Mouse (Mus musculus) frontal cortex, postnatal 10 days (tissue): ENCODE measurements around the gene Fstl3.

Source experiments
- DNase-seq, 2 experiments: peaks; one replicate each; pipeline ENCODE4 v3.0.0; 2022; ENCODE audit warnings: low spot score in 2 of 2, mixed read lengths in 1 of 2

Fstl3 gene

DNA sequence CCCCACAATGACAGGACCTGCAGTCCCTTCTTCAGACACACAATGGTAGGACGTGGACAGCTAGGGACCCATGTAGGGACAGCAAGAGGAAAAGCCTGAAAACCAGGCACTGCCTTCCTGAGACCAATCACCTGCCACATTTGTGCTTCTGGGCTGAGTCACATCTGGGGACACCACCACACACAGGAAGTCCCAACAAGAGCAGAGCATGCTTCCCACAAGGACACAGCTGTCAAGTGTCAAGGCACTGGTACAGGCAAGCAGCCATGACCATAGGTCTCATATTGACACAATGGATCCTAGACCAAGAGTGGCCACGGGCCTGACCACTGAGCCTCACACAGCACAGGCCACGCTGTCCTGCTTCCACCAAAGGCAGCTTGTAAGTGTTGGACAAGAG lies 14.2 kb upstream of the Fstl3 start:
- DNase-seq, result no peak

- no peak for DNase-seq
Measured at GRCm38 (mm10) chr10:79764234-79764633, 12.8 kb upstream of the Fstl3 start.

DNA sequence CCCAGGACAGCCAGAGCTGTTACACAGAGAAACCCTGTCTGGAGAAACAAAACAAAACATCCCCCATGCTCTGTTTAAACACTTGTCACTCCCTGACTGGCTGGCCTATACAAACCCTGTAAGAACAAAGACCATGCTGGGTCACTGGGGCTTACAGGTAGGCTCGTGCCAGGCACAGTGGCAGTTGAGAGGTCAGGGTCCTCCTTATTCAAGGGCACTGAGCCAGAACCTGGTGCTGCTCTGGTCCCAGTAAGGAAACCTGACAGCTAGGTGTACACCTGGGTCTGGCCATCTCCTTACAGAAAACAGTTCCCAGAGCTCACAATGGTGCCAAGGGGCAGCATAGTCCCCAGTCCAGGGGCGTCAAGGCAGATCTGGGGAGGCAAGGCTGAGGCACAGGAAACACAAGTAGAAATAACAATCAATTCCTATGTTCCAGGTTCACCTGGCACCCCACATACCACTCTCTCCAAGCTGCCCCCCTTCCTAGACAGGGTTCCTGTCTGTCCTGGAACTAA lies 11.8 kb upstream of the Fstl3 start:
- no peak for DNase-seq

DNA sequence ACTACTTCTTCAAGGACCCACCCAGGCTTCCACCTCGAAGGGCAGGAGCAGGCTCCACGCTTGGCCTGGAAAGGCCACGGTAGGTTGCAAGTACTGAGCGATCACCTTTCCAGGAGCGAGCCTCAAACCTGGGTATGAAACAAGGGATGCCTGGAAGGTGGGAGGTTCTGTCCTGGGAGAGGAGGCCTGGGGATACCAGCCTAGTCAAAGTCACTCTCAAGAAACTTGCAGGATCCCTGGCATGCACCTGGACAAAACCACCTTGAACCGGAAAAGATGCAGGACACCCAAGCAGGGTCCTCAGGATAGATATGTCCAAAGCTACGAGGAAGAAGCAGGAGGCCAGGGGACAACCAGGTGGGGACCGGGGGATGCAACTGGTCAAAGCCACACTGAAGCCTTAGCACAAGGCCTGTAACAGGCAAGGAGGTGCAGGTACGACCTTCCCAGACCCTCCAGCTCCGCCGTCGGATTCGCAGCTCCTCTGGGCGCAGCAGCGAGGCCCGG lies 11.0 kb upstream of the Fstl3 start:
- DNase-seq, result no peak

DNA sequence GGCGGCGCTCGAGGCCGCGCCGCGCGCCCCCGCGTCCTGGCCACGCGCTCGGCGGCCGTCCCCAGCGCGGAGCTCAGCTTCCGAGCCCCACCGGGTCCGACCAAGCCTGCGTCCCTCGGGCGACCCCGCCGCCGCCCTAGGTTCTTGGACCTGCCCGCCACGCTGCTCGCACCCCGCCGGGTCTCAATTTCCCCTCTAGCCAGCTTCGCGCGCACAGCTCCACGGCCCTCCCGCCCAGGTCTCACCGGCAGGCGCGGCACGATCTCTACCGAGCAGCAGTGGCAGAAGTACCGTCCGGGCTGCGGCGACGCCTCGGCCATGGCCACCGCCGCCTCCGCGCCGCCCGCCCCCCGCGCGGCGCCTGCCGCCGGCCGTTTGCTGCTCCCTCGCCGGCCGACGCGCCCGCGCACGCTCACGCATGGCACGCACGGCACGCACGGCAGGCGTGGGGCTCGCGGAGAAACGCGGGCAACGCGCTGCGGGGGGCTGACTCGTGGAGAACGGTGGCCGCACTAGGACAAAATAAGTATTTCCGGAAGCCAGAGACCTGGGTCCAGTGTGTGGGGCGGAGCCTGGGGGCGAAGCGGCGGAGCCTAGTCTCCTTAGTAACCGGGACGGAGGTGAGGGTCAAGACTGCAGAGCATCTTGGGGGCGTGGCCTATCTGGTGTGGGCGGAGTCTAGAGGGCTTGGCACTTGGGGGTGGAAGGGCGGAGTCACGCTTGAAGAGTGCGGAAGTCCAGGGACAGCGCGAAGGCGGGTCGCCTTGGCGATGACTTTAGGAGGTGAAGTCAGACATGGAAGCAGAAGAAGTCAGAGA lies 10.4 kb upstream of the Fstl3 start, which contains the start of gene Rnf126:
Gene Rnf126, minus strand, starts transcription at position 445 of the 818 bp plus-strand sequence.
- peak; percentile 98 for DNase-seq

- peak; percentile 94 to 96 for DNase-seq
Measured at GRCm38 (mm10) chr10:79767372-79768244, 9.5 kb upstream of the Fstl3 start.

DNA sequence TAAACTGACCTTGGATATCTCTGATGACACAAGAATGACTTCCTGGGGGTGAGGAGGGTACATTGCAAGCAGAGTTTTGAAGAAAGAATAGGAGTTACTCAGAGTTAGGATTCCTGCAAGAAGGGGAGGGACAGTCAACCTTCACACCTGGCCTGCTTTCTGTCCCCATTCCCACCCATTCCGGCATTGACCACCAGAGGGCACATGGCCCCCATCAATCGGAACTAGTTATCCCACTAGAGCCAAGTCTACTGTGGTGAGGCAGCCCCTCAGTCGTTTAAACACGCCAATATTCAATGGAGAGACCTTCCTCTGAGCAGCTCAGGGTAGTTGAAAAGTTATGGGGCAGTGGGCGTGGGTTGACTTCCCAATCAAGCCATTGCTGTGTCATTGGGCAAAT lies 8.7 kb upstream of the Fstl3 start:
- peak in 1 of 2 experiments; percentile 74 for DNase-seq

DNA sequence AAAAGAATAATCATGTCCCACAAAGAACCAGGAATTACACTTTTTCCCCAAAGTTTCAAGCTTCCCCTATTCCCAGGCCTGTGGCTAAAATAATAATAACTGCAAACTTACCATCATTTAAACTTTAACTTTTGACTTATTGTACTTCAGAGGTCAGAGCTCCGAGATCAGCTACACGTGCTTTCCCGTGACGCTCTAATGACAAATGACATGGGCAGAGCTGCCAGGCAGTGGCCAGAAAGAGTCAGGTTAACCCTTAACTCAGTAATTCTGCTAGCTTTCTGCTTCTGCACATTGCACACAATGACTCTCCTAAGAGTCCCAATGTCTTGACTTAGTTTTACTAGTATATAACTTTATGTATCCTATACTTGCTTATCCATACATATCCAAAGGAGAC lies 7.7 kb upstream of the Fstl3 start:
- no peak for DNase-seq

DNA sequence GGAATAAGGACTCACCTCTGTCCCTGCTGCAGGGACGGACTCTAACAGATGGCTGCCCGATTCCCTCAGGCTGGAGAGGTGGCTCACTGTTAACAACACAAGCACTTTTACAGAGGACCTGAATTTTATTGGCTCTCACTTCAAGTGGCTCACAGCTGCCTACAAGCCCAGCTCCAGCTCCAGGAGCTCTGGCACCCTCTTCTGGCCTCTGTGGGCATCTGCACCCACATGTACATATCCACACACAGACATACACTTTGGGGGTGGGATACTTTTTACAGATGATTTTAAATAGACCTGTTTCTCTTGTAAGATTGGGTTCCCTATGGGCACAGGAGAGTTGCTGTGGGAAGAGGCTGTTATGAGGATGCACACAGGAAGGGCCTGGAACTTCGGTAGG lies 4.8 kb upstream of the Fstl3 start:
- DNase-seq, result no peak

DNA sequence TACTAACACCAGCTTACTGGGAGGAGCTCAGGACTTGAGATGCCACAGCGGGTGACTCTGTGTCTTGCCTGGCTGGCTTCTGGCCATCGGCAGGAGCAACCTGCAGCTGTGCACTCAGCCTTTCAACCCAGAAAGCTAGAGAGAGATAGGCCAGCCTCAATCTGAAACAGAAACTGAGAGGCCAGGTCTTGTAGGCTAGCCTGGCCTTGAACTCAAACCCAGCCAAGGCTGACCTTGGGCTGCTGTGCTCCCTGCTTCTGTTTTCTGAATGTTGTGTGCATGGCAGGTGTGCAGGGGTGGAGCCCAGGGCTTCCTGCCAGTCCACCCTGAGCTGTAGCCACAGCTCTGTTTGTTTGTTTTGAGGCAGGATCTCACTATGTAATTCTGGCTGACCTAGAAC lies 3.9 kb upstream of the Fstl3 start:
- no peak for DNase-seq

DNA sequence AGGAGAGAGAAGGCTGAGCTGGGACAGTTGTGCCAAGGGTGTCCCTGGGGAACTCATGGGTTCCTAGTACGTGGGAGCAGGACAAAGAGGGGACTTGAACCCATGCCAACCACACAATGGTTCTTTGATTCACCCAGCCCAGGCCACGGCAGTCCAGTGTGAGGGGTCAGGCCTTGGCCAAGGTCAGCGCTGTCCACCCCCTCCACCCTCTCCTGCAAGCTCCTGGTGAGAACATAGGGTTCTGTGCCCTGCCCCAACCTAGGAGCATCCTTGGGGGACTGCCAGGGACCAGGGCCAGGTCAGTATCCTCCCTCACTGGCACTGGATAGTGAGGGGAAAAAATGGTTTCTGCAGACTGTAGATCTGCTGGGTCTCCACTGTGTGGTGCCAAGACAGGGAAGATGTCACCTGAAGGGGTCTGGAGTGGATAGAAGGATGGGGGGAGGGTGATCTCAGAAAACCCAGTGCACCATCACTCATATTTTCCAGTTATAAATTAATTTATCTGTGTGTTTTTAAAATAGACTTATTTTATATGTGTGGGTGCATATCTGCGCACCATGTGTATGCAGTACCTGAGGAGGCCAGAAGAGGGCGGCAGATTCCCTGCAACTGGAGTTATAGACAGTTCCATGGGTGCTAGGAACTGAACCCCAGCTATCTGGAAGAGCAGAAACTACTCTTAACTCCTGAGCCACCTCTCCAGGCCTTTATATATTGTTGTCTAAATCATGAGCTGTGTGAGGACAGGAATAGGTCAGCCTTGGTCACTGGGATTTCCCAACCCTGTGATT lies 2.4 kb upstream of the Fstl3 start:
- DNase-seq, result no peak

DNA sequence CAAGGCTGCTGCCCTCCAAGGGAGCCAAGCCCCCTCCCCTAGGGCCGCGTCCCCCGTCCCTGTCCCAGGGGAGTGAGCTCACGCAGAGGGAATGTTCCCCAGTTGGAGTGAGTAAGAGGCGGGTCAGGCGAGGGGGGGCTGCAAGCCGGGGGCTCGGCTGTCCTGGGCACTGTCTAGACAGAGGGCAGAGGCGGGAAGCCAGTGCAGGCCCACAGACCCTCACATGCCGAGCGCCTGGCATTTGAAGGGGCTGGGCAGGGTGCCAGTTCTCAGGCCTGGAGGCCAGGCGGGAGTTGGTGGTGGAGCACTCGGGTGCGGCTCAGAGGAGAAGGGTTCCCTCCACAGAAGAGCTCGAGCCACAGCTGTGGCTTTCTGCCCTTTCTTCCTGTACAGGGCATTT lies 934 bp downstream of the Fstl3 start:
- no peak for DNase-seq

DNA sequence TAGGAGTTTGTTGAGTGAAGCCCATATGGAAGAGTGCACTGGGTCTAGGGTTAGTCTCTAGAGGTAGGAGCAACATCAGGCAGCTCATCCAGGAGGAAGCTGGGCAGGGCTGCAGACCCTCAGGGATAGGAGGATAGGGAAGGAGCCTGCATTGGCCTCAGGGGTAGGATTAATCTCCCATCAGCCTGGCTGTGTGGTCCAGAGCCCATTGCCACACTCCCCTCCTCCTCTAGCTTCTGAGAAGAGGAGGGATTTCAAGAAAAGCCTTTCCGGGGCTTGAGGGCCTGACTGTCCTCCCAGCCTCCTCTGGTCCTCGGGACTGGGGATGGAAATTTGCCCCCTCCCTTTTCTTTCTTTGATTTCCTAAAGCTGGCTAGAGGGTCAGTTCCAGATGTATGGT lies 2.1 kb downstream of the Fstl3 start:
- no peak for DNase-seq

- peak; percentile 94 for DNase-seq
Measured at GRCm38 (mm10) chr10:79779784-79780663, 3.0 kb downstream of the Fstl3 start.

GRCm38 (mm10) chr10:79780664-79781015 lies 3.6 kb downstream of the Fstl3 start:
- no peak for DNase-seq

- DNase-seq, result no peak
Measured at GRCm38 (mm10) chr10:79781139-79781538, 4.1 kb downstream of the Fstl3 start.

DNA sequence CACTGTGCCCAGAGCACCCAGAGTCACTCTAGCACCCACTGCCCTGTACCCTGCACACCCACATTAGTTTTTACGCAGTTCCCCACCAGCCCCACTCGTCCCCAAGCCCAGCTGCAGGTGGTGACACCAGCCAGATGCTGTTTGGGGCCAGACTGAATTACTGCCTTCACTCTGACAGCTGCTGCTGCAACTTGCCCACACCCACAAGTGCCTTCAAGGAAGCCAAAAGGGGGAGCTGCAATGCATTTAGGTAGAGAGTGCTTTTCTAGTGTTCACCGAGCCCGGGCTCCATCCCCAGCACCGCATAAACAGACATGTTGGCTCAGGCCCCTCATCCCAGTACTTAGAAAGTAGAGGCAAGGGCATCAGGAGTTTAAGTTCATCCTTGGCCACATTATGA lies 4.9 kb downstream of the Fstl3 start:
- DNase-seq, result no peak

DNA sequence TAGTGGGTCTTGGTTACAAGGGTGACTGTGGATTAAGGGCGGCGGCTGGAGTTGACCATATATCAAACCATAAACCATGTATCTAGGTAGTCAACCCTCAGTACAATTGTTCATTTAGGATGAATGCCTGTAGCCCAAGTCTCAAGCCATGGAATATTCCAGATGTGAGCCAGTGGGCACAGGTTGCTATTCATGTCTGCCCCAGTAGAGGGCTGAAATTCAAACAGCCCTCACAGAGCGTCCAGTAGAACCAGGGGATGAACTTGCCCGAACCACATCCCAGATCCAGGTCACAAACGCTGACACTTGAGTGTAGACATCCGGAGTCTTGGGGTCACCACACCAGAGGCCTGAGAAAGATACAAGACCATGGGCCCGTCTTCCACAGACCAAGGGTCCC lies 6.0 kb downstream of the Fstl3 start:
- DNase-seq, result no peak

DNA sequence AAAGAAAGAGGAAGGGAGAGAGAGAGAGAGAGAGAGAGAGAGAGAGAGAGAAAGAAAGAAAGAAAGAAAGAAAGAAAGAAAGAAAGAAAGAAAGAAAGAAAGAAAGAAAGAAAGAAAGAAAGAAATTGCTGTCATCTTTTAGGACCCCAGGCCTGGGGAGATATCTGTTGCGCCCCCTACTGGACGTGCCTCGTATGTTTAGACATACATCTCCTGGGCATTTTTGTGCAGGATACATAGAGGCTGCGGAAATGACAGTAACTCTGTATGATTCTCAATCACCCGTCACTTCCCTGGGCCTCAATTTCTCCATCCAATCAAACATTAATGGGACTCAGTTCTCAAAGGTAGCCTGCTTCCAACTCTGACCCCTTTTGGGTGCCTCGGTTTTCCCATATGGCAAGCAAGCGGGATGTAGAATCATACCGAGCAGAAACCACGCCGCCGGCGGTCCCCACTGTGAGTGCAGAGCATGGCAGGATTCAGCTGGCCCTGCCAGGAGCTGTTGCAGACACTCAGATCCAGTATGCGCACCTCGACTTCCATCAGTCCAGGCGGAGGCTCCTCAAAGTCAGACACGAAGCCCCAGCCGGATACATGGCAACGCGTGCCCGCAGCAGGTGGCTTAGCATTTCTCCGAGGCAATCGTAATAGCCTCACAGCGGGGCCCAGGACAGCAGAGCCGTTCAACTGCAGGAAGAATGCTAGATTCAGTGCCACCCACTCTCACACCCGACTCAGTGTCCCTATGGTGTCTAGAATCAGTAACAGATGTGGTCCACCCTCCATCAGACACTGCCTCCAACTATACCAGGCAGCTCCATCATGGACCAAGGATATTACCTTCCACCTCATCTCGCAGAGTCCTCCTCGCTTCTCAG lies 7.1 kb downstream of the Fstl3 start:
- no peak for DNase-seq
